Mouse (Mus musculus): ENCODE measurements at regions not wholly inside any gene's neighbourhood (a gene's known extent, or its start where the extent isn't known, plus 50 kb on each side); places are given as distances from the start of the nearest gene placed in this dataset.

DNA sequence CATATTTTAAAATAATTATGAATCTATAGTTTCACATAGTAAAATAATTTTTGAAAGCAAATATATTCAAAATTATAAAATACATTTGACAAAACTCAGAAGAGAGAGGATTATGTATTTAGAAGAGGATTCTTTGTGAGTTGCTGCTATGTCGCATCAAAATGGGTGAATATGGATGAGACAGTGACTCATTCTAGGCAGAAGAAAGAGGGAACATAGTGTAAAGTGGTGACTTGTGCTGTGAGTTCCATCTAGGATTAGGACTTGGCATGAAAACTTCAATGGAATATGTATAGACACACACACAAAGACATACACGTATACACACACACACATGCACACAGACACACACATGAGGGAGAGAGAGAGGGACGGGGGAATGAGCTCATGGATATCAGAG lies 591.0 kb downstream of the Kctd8 start:
- H3K4me1 ChIP-seq (replicated peaks; ENCODE audit: control insufficient read depth in 2 of 2, insufficient read depth in 2 of 2, low read length in 1 of 2), result no peaks in the 10 kb centered on the region
- no peak overlapping the region for H3K27ac ChIP-seq
- no peak for ATAC-seq (ENCODE audit: insufficient read depth)
- H3K4me2 ChIP-seq (ENCODE audit: low read depth), result no peak overlapping the region
- H3K36me3 ChIP-seq (replicated peaks; ENCODE audit: control insufficient read depth, insufficient read depth, low read depth), result no peaks in the 10 kb centered on the region
- H3K9me3 ChIP-seq (ENCODE audit: control insufficient read depth, low read length), result no peaks in the 10 kb centered on the region
- H3K9ac ChIP-seq (replicated peaks), result no peak overlapping the region
- no peak for TF ChIP-seq CTCF (IDR thresholded peaks at IDR 0.05; ENCODE audit: low read depth)
- no peak for TF ChIP-seq EP300 (IDR thresholded peaks at IDR 0.05; ENCODE audit: low read depth)
- 58% methylated on average over 3 of the region's 3 CpGs for WGBS (ENCODE audit: insufficient replicate concordance)
- no peak overlapping the region for H3K4me3 ChIP-seq (ENCODE audit: insufficient read depth in 1 of 2, low read depth in 2 of 2, low read length in 2 of 2)
- no peak for DNase-seq (ENCODE audit: low read depth in 3 of 3, low spot score in 3 of 3)
- no peaks in the 10 kb centered on the region for H3K27me3 ChIP-seq (ENCODE audit: control insufficient read depth, insufficient read depth, low read length)

DNA sequence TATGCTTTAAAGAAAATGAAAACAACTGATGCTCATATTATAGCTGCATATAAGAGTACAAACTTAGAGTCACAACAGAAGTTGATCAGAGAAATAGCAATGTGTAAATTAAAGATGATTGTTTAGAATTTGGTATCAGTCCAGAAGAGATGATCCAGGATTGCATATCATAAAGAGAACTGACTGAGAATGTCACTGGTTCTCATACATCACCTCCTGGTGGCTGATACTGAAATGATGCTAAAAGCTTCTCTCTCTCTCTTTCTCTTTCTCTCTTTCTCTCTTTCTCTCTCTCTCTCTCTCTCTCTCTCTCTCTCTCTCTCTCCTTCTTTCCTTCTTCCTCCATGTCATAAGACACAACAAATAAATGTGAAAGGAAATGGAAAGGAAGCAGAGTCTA lies 588.5 kb downstream of the Kctd8 start:
- no peak for TF ChIP-seq EP300 (IDR thresholded peaks at IDR 0.05; ENCODE audit: low read depth)
- no peak for TF ChIP-seq CTCF (IDR thresholded peaks at IDR 0.05; ENCODE audit: low read depth)
- no peak overlapping the region for H3K9ac ChIP-seq (replicated peaks)
- no peaks in the 10 kb centered on the region for H3K36me3 ChIP-seq (replicated peaks; ENCODE audit: control insufficient read depth, insufficient read depth, low read depth)
- no peaks in the 10 kb centered on the region for H3K4me1 ChIP-seq (replicated peaks; ENCODE audit: control insufficient read depth in 2 of 2, insufficient read depth in 2 of 2, low read length in 1 of 2)
- no peaks in the 10 kb centered on the region for H3K9me3 ChIP-seq (ENCODE audit: control insufficient read depth, low read length)
- no peaks in the 10 kb centered on the region for H3K27me3 ChIP-seq (ENCODE audit: control insufficient read depth, insufficient read depth, low read length)
- H3K27ac ChIP-seq, result no peak overlapping the region
- DNase-seq (ENCODE audit: low read depth in 3 of 3, low spot score in 3 of 3) (no peak), ATAC-seq (ENCODE audit: insufficient read depth) (no peak)
- no peak overlapping the region for H3K4me2 ChIP-seq (ENCODE audit: low read depth)
- H3K4me3 ChIP-seq (ENCODE audit: insufficient read depth in 1 of 2, low read depth in 2 of 2, low read length in 2 of 2), result no peak overlapping the region
